9 mouse cellular contexts compared by ENCODE assay signal in the genomic region with DNA sequence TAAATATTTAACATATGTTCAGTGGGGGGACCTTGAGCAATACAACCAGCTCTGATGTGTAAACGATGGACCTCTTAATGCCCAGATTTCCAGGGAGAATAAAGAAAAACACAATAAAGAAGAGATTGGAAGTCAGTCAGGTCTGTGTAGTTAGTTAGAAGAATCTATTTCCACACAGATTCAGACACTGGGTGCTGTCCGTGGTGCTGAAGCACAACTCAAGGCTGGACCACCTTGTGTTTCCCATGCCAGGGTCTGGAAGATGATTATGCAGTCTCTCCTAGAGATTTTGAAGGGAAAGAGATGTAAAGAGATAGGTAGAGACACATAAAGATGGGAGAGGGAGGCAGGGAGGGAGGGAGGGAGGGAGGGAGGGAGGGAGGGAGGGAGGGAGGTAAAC.
DNase-seq lines count a peak whose midpoint lies in the region; ATAC-seq and TF ChIP-seq lines count a peak whose summit lies in the region.
"Had no signal": no experiment of that assay in that cellular context is flagged by ENCODE, and none has a peak within 500 bp of the region (broad histone marks: within the 10 kb centered on the region; RNA-seq: fewer than 3 reads in every experiment).

No protein-coding gene starts in this region.

- H3K9me3 ChIP-seq in lung, postnatal 0 days (ENCODE audit: low read length), result no peaks in the 10 kb centered on the region
- H3K9me3 ChIP-seq in embryonic facial prominence, embryonic 10.5 days, result no peaks in the 10 kb centered on the region
- H3K9me3 ChIP-seq: embryonic facial prominence, embryonic 15.5 days; limb, embryonic 15.5 days had no signal

- no peak for TF ChIP-seq EP300 in lung, postnatal 0 days (IDR thresholded peaks at IDR 0.05)

- no peaks in the 10 kb centered on the region for H3K4me1 ChIP-seq in lung, postnatal 0 days (ENCODE audit: insufficient read depth, low read depth, low read length)
- no peaks in the 10 kb centered on the region for H3K4me1 ChIP-seq in lung, adult 2 months (ENCODE audit: control insufficient read depth, insufficient read depth, low read length)
- no peaks in the 10 kb centered on the region for H3K4me1 ChIP-seq in embryonic facial prominence, embryonic 10.5 days
- H3K4me1 ChIP-seq: embryonic facial prominence, embryonic 15.5 days; limb, embryonic 15.5 days had no signal

- no peaks in the 10 kb centered on the region for H3K27me3 ChIP-seq in lung, postnatal 0 days (replicated peaks; ENCODE audit: insufficient read depth, low read length)
- no peaks in the 10 kb centered on the region for H3K27me3 ChIP-seq in embryonic facial prominence, embryonic 10.5 days (replicated peaks; ENCODE audit: low read depth, poor library complexity, severe bottlenecking)
- H3K27me3 ChIP-seq: embryonic facial prominence, embryonic 15.5 days; limb, embryonic 15.5 days had no signal

- peak; percentile 52 for DNase-seq in lung, postnatal 0 days (ENCODE audit: low spot score)
- DNase-seq in lung, adult 2 months, result no peak
- DNase-seq in adrenal gland, adult 2 months, result peak; percentile 33
- peak; percentile 81 for DNase-seq in embryonic facial prominence, embryonic 10.5 days (ENCODE audit: low spot score)
- peak; percentile 51 for DNase-seq in ovary, postnatal 14 days (ENCODE audit: low spot score)
- DNase-seq in left cerebral cortex, adult 11 months (ENCODE audit: low spot score), result no peak

- no peak for ATAC-seq in lung, postnatal 0 days
- ATAC-seq in erythroblast, adult 5-6 weeks (replicated peaks; ENCODE audit: low FRiP score, poor library complexity, severe bottlenecking), result no peak

- TF ChIP-seq CTCF in lung, postnatal 0 days (IDR thresholded peaks at IDR 0.05), result no peak
- TF ChIP-seq CTCF in lung, adult 2 months (IDR thresholded peaks at IDR 0.05; ENCODE audit: insufficient read depth, low read length), result no peak

- TF ChIP-seq POLR2A in lung, adult 2 months (IDR thresholded peaks at IDR 0.05; ENCODE audit: borderline replicate concordance, extremely low read depth, low read depth, low read length), result no peak

- H3K9ac ChIP-seq in lung, postnatal 0 days (replicated peaks; ENCODE audit: low read depth), result no peak overlapping the region
- H3K9ac ChIP-seq: embryonic facial prominence, embryonic 15.5 days; limb, embryonic 15.5 days had no signal

- H3K4me2 ChIP-seq in lung, postnatal 0 days (replicated peaks; ENCODE audit: low read depth, low read length), result no peak overlapping the region
- H3K4me2 ChIP-seq: embryonic facial prominence, embryonic 15.5 days; limb, embryonic 15.5 days had no signal

- H3K27ac ChIP-seq in lung, postnatal 0 days (ENCODE audit: low read length), result no peak overlapping the region
- H3K27ac ChIP-seq in embryonic facial prominence, embryonic 10.5 days (replicated peaks), result no peak overlapping the region
- H3K27ac ChIP-seq: embryonic facial prominence, embryonic 15.5 days; limb, embryonic 15.5 days had no signal

- WGBS in lung, postnatal 0 days, result 15% methylated on average over 2 of the region's 2 CpGs
- WGBS in lung, adult 2 months, result 20% methylated on average over 2 of the region's 2 CpGs
- WGBS in embryonic facial prominence, embryonic 10.5 days, result 25% methylated on average over 2 of the region's 2 CpGs

- H3K4me3 ChIP-seq in lung, postnatal 0 days (ENCODE audit: low read depth, low read length), result no peak overlapping the region
- H3K4me3 ChIP-seq in lung, adult 2 months (replicated peaks; ENCODE audit: extremely low read depth, low read depth, low read length), result no peak overlapping the region
- H3K4me3 ChIP-seq in embryonic facial prominence, embryonic 10.5 days, result no peak overlapping the region
- H3K4me3 ChIP-seq: embryonic facial prominence, embryonic 15.5 days; limb, embryonic 15.5 days had no signal

- no peaks in the 10 kb centered on the region for H3K36me3 ChIP-seq in lung, postnatal 0 days (ENCODE audit: insufficient read depth, low read length)
- no peaks in the 10 kb centered on the region for H3K36me3 ChIP-seq in embryonic facial prominence, embryonic 10.5 days (replicated peaks)
- H3K36me3 ChIP-seq: embryonic facial prominence, embryonic 15.5 days; limb, embryonic 15.5 days had no signal

Comparison
In these comparisons a context has a peak if more than half of its experiments do, and no peak if none do; other contexts are left out.
1. DNase-seq: peak in lung, postnatal 0 days (single experiment), adrenal gland, adult 2 months (single experiment), embryonic facial prominence, embryonic 10.5 days (single experiment) and ovary, postnatal 14 days (single experiment); none in lung, adult 2 months (single experiment) and left cerebral cortex, adult 11 months (single experiment).